Mouse (Mus musculus) embryo, embryonic 9.5 days (tissue): ENCODE measurements at regions not wholly inside any gene's neighbourhood (a gene's known extent, or its start where the extent isn't known, plus 50 kb on each side); places are given as distances from the start of the nearest gene placed in this dataset.

ENCODE experiments used
- DNase-seq: peaks from one replicate; pipeline ENCODE4 v3.0.0-alpha.2; 2017; ENCODE audit errors: extremely low spot score

DNA sequence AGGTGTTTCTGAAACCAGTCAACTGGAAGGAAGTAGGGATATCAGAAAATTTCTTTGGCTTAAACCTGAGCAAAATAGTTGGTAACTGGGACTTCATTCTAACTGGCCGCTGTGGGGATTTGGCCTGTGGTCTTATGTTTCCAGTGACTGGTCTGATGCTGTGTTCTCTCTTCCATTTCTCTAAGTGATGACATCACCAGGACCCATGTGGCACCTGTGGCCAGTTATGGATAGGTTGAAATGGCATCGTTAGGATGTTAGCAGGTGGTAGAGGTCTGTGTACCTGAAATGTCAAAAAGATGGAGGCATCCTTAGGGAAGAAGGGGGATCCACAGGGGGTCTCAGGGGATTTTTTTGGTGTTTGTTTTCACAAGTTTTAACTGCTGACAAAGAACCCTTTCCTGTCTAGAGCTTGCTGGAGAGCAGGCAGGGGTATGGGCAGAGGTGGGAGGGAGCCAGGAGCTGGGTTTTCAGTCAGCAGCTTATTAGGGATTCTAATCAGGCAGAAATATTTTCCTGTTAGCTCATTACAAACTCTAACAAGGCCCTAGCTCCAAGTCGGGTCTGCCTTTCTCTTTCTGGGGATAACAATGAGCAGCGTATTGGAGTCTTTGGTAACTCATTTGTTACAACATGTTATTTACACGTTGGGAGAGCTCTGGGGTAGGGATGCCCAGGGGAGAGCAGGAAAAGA, 170.2 kb downstream of the Adck1 start:
- DNase-seq: no peak

- no peak for DNase-seq
Observed at GRCm38 (mm10) chr12:88532261-88532973, 172.1 kb downstream of the Adck1 start.

DNA sequence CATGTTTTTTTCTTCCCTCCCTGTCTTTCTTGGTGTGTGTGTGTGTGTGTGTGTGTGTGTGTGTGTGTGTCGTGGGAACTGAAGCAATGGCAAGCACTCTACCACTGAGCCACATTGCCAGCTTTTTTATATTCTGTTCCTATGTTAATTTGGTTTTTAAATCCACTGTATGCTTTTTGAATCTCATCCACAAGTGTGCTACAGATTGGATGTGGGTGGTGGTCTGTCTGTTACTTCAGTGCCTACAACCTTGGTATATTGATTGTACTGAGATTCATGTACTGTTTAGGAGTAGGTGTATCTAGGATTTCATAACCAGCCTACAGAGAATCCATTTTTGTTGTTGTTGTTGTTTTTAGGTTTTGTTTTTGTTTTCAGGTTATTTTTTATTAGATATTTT, 170.8 kb upstream of the Nrxn3 start:
- DNase-seq: no peak

DNA sequence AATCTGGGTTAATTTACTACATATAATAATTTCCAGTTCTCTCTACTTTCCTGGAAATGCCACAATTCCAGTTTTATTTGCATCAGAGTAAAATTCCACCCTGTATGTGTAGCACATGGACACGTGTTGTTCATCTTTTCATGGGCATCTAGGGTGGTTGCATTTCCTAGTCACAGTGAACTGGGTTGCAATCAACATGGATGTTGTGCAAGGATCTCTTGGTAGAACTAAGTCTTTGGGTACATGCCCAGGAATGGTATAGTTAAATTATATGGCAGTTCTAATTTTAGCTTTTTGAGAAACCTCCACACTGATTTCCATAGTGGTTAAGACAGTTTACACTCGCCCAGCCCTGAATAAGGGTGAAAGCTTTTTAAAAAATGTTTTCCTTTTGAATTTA, 167.2 kb upstream of the Nrxn3 start:
- no peak for DNase-seq

GRCm38 (mm10) chr12:88558036-88558435, 164.6 kb upstream of the Nrxn3 start:
- DNase-seq: no peak

DNA sequence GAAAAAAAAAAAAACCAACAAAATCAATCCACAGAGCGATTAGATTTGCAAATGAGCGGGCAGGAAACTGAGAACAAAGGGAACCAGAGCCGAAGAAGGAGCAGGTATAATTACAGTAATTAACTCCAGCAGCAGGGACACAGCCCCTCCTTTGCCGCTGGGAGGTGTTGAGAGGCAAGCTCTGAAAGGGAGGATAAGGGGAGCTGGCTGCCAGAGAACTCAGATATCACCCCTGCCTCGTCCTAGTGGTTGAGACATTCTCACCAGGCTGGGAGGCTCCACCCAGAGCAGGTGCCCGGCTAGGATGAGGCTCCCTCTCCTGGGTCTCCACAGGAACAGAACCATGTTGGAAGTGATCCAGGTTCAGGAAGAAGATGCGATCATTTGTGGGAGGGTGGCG, 142.7 kb upstream of the Nrxn3 start:
- DNase-seq: peak; percentile 7

DNA sequence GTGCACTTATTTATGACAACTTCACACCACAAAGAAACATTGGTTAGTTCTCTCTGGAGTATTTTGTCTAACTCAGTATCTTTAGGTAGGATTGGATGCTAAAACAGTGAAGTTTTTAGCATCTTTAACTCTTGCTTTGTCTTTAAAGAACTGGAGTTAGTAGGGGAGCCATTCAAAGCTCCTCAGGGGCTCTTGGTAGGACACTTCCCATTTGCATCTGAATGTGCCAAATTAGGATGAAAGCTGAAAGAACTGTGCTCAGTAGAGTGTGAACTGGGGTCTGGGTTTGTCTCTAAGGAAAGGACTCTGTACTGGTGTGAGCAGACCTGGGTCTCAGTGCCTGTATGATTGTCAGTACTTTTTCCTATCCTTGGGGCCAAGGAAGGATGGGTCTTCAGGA, 116.7 kb upstream of the Nrxn3 start:
- DNase-seq: no peak

- DNase-seq: peak; percentile 4
Observed at GRCm38 (mm10) chr12:88620084-88620483, 102.6 kb upstream of the Nrxn3 start.

GRCm38 (mm10) chr12:88644281-88644680, 78.4 kb upstream of the Nrxn3 start:
- no peak for DNase-seq

GRCm38 (mm10) chr12:88652001-88652719, 70.5 kb upstream of the Nrxn3 start:
- DNase-seq: no peak
